In the genomic region with DNA sequence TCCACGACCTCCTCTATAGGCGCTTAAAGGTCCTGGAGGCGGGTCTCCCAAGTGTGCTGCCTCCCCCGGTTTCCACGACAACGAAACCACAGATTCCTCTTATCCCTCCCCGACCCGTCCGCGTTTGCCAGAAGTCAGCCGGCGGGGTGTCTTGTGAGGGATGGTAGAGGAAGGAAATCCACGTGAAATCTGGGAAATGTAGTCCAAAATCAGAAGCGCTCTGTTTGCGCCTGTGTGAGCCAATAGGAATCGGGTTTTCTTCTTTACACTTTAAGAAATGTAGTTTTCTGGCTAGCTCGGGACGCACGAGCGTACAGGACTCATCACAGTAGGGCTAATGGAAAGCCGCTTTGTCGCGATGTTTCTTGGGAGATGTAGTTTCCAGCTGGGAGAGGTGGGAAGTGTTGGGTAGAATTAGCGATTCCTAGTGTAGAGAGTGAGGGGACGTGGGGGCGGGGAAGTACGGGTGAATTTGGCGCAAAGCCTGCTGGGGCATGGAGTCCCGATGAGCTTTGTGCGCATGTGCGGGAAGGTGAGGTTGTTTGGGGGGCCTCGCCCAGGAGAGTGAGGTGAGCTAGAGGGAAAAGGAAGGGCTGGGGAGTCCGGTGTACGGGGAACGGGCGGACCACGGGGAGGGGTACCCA, we compare ENCODE assay signal across 8 mouse cellular contexts. TPM values are rescaled to one million over a fixed set of nuclear protein-coding genes. Genes with fewer than 3 reads are reported as not detected.
DNase-seq lines count a peak whose midpoint lies in the region; ATAC-seq lines count a peak whose summit lies in the region.

TSS of gene Zfp444 (plus strand) at position 221 of the 644 bp plus-strand sequence.

- H3K9me3 ChIP-seq in heart, embryonic 10.5 days: no peaks in the 10 kb centered on the region
- no peaks in the 10 kb centered on the region for H3K9me3 ChIP-seq in kidney, embryonic 15.5 days (replicated peaks)

- peak within 1 kb of the TSS; percentile 91 for H3K27ac ChIP-seq in heart, embryonic 10.5 days
- H3K27ac ChIP-seq in kidney, embryonic 15.5 days: peak within 1 kb of the TSS; percentile 82

- under 1% methylated on average over 37 of the region's 37 CpGs for WGBS in heart, embryonic 10.5 days
- WGBS in kidney, embryonic 15.5 days: under 1% methylated on average over 37 of the region's 37 CpGs

- peak within 1 kb of the TSS; percentile 78 for H3K4me3 ChIP-seq in heart, embryonic 10.5 days
- H3K4me3 ChIP-seq in kidney, embryonic 15.5 days (replicated peaks): peak within 1 kb of the TSS; percentile 75

- peak within 1 kb of the TSS; percentile 89 for H3K4me2 ChIP-seq in kidney, embryonic 15.5 days

- peak within 1 kb of the TSS; percentile 78 for H3K9ac ChIP-seq in kidney, embryonic 15.5 days

- 0 out of 2 replicates have a peak, but pooled peaks cover 5% of the 10 kb centered on the region for H3K36me3 ChIP-seq in heart, embryonic 10.5 days
- H3K36me3 ChIP-seq in kidney, embryonic 15.5 days: peaks cover 14% of the 10 kb centered on the region

- DNase-seq in B cell, adult 2 months: peak; percentile 93 to 95
- DNase-seq in brain, adult 2 months (ENCODE audit: low read depth, low spot score): peak; percentile 100
- DNase-seq in heart, embryonic 10.5 days (ENCODE audit: low spot score): peak; percentile 98
- DNase-seq in liver: peak; percentile 95
- DNase-seq in spleen, postnatal 4 days (ENCODE audit: low spot score in 2 of 2): peak; percentile 91 to 94

- peak; percentile 91 for ATAC-seq in erythroblast, adult 5-6 weeks (replicated peaks; ENCODE audit: low FRiP score, poor library complexity, severe bottlenecking)
- ATAC-seq in kidney, embryonic 15.5 days (replicated peaks; ENCODE audit: low FRiP score): peak; percentile 98
- ATAC-seq in monocyte, adult 5-6 weeks (replicated peaks; ENCODE audit: insufficient number of reproducible peaks, low FRiP score, low TSS enrichment, poor library complexity, severe bottlenecking): peak; percentile 81

- no peaks in the 10 kb centered on the region for H3K27me3 ChIP-seq in heart, embryonic 10.5 days (ENCODE audit: insufficient read depth, poor library complexity, severe bottlenecking)
- H3K27me3 ChIP-seq in kidney, embryonic 15.5 days: no peaks in the 10 kb centered on the region

- H3K4me1 ChIP-seq in heart, embryonic 10.5 days: peaks cover 13% of the 10 kb centered on the region; the same call in 1 of the 2 replicates
- peaks cover 27% of the 10 kb centered on the region for H3K4me1 ChIP-seq in kidney, embryonic 15.5 days

RNA-seq across cellular contexts. Expression of gene Zfp444, which starts in this region (rescaled TPM):
- total RNA-seq in erythroblast, adult 5-6 weeks (2015; ENCODE audit: low replicate concordance): 0.77 and 1.5 TPM in 2 replicates
- total RNA-seq in erythroblast, adult 5-6 weeks (2017; ENCODE audit: low replicate concordance): 1.3 and 5.7 TPM in 2 replicates
- 38.6 and 51.4 TPM in 2 replicates for polyA plus RNA-seq in heart, embryonic 10.5 days (2016; fragmentation: Nextera tagmentation; extraction: Ambion mirVana)
- 65.5 and 71.4 TPM in 2 replicates for polyA plus RNA-seq in kidney, embryonic 15.5 days (2015; fragmentation: Nextera tagmentation; extraction: Ambion mirVana)
- 12.1 to 33.4 TPM (median 16.7 TPM) in 3 replicates for total RNA-seq in monocyte, adult 5-6 weeks (2017)

Comparison
In these comparisons a context has a peak if more than half of its experiments do, and no peak if none do; other contexts are left out.
1. Peak in every context shown above with its lines: DNase-seq, ATAC-seq, H3K4me3 ChIP-seq and H3K27ac ChIP-seq.